Mouse (Mus musculus) bone marrow, adult 2 months (tissue): ENCODE results near the gene Uba5.

Source experiments
- CTCF ChIP-seq: fragments of 200-500 bp; IDR thresholded peaks from 2 replicates; pipeline ENCODE4 v1.5.1; 2011; ENCODE audit warnings: low read length, control low read depth; ENCODE audit not compliant: control insufficient read depth, insufficient read depth
- POLR2A ChIP-seq: fragments of 200-500 bp; IDR thresholded peaks from 2 replicates; pipeline ENCODE4 v1.6.1; 2011; ENCODE audit warnings: low read depth, mild to moderate bottlenecking, control low read depth, low read length, borderline replicate concordance; ENCODE audit not compliant: control insufficient read depth

- no peak for TF ChIP-seq POLR2A
- TF ChIP-seq CTCF: no peak
Observed at GRCm38 (mm10) chr9:104100822-104101221, 37.9 kb upstream of the Uba5 start.
